Mouse (Mus musculus) megakaryocyte progenitor cell, adult 5-6 weeks (primary cell): ENCODE results near the gene Zfp276. TPM values are rescaled to one million over a fixed set of nuclear protein-coding genes. Genes with fewer than 3 reads are reported as not detected.
"Not testable (repeated sequence)": the region's sequence is repeated elsewhere in the genome, so short reads cannot be mapped to it uniquely, and the experiment has no call there.

ENCODE experiments used
- ATAC-seq: replicated peaks from 2 replicates; pipeline ENCODE4 v1.8.0; 2016; ENCODE audit warnings: mild to moderate bottlenecking, moderate TSS enrichment, inconsistent platforms; ENCODE audit not compliant: poor library complexity
- total RNA-seq, 2 experiments: library from RNA; stranded (forward) in 1 of 2; stranded (reverse) in 1 of 2; fragments of 157-497, 149-512 nt in 1 of 2; fragments of 200-1000 nt in 1 of 2; gene quantifications; 2 replicates each; pipeline versions ENCODE4 v1.2.3 to v1.2.4; 2015 to 2017

Gene Zfp276
- total RNA-seq (2015) = 6.8 and 8.8 TPM in 2 replicates
- total RNA-seq (2017) = 5.8 and 13.2 TPM in 2 replicates

GRCm38 (mm10) chr8:123254099-123254885 lies at the start of gene Zfp276, which contains the start of gene Vps9d1:
TSS of gene Zfp276 (plus strand) at chr8:123254195.
TSS of gene Vps9d1 (minus strand) at chr8:123254348.
- ATAC-seq = peak; percentile 88

DNA sequence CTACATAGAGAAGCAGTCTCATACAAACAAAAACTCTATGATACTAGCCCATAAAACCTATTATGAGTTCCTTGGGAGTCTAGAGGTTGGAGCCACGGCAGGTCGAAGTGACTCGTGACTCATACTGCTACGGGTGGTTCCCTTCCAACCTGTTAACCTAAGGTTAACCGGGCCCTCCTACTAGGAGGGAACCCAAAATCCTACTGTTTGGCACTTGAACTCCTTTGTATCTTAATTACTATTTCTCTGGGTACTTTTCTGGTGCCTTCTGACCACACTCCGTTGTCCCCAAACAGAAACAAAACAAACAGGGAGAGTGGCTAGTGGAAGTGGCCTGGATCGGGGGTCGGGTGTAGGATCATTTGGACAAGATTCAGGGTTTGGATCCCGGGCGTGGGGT lies 42.1 kb upstream of the Zfp276 start:
- no peak for ATAC-seq

DNA sequence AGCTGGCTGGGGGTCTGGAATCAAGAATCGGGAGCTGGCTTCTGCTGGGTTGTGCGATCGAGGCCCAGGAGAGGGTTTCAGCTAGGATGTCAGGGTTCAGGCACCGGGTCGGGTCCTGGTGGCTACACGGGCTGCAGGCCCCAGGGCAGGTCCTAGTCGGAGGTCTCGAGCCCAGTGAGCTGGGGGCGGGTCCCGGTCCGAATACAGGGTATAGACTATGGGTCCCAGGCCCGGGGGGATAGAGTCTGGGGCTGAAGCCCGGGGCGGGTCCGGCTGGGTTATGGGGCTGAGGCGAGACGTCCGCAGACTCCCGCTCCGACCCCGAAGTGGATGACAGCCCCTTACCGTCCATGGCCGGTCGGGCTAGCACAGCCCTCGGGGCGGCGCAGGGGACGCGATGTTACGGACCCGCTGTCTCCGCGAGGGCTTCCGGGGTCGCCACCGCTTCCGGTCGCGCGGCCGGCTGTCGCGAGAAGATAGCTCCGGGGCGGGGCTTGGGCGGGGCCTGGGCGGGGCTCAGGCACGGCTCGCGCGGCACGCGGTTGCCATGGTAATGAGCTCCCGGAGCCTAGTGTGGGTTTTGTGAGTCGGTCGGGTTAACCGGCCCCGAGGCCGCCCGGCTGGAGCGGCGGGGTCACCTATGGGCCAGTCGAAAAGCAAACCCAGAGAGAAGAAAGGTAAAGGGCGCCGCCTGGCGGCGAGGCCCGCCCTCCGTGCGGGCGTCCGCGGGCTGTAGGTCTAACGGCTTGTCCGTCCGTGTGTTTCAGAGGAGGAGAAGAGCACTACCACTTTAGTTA lies 41.5 kb upstream of the Zfp276 start, which contains the start of the genes Chmp1a and Spata33:
TSS of gene Chmp1a (minus strand) at position 443 of the 797 bp plus-strand sequence.
TSS of gene Spata33 (plus strand) at position 512 of the 797 bp plus-strand sequence.
- peak; percentile 90 for ATAC-seq

- ATAC-seq = peak; percentile 7; the same call in 1 of the 2 replicates
These were observed 40.8 kb upstream of the Zfp276 start for GRCm38 (mm10) chr8:123213118-123213772.

GRCm38 (mm10) chr8:123215430-123215829 lies 38.6 kb upstream of the Zfp276 start:
- no peak for ATAC-seq

DNA sequence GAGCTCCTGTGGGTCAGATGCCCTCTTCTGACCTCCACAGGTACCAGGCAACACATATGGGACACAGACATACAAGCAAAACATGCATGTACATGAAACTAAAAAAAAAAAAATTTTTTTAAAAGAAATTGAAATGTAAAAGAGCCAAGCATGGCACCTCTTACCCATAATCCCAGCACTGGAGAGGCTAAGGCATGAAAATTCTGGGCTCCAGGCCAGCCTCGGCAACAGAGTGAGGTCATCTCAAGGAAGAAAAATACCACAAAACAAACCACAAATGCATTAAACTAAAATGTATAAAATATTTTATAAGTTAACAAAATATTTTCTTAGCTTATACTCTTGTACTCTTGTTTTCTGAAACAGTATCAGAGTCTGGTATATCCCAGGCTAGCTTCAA lies 33.1 kb upstream of the Zfp276 start:
- no peak for ATAC-seq

DNA sequence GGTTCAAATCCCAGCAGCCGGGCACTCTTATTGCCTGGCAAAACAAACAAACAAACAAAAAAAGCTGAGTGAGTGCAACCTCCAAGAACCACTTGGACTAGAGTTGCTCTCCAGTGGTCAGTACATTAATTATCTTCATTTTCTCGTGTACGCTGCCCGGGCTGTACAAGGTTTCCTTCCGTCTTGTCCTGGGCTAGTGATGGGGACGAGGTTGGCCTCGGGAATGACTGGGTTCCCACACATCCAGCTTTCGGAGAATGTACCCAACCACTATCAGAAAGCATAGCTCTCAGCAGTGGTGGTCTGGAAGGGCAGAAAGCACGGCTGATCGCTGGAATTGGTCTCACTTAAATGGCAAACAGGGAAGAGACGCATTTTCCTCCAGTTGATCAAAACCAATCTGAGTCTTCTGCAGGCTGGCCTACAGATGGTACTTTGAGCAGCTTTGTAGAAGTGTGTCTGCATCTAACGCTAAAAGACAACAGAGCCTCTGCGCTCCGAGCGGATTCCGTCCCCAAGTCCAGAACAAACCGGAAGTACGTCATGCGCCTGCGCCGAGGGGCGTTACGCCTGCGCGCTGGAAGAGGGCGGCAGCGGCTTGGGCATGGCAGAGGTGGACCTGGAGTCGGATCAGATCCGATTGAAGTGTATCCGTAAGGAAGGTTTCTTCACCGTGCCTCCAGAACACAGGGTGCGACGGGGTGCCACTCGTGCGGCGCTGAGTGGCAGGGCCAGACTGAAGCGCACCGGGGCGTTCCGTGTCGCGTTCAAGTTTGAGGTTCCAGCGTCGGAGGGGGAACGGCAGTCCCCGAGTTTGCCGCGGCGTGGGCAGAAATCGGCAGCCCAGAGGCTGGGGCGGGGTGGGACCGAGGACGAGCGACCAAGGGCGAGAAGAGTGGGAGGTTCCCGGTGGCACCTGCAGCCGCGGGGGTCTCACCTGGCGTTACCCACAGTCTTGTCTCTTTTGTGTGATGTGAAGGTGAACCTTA lies 29.4 kb upstream of the Zfp276 start, which contains the start of gene Cdk10:
TSS of gene Cdk10 (plus strand) at position 565 of the 989 bp plus-strand sequence.
- peak; percentile 96 for ATAC-seq

DNA sequence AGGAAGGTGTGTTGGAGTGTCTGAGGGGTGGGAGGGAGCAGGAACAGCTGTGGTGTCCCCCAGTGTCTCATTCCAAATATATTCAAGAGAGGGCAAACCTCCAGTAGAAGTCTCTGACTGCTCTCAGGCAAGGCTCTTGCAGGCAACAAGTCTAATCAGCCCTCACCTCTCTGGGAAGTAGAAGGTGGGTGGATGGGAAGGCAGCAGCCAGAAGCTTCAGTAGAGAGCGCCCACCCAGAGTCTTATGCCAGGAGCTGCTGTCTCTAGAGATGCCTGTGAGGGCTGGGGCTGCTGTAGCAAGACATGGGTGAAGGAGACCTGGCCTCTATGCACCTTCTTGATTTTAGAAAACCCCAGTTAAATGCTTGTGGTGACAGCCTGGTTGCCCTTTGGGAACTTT lies 25.6 kb upstream of the Zfp276 start:
- ATAC-seq = no peak

DNA sequence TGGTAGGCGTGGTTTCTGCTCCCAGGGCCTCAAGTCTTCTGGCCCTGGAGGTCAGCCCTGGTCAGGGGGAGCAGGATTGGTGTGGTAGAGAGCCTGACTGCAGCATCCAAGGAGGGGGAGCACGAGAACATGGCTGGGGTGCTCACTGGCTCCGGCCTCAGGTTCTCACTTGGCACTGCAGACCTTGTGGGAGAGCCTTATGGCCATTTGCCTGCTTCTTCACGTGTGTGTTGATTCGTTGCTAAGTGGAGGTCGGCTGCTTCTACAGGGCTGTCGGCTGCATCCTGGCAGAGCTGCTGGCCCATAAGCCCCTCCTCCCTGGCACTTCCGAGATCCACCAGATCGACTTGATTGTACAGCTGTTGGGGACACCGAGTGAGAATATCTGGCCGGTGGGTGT lies 23.7 kb upstream of the Zfp276 start:
- ATAC-seq = not testable (repeated sequence)

DNA sequence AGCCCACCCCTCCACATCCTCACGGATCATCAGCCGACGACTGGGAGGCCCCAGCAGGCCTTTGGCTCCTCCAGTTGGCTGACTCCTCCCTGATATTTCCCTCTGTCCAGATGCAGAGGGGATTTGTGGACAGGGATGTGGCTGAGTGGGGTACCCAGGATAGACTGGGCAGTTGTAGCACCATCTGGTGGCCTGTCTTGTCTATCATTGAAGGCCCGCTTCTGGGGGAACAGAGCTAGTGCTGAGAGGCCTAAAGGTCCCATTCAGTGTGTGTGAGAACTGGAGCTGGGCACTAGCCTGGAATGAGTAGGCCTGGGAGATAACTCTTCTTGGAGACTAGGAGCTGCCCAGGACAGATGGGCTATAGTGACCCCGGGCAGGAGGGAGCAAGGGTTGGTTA lies 22.3 kb upstream of the Zfp276 start:
- no peak for ATAC-seq

DNA sequence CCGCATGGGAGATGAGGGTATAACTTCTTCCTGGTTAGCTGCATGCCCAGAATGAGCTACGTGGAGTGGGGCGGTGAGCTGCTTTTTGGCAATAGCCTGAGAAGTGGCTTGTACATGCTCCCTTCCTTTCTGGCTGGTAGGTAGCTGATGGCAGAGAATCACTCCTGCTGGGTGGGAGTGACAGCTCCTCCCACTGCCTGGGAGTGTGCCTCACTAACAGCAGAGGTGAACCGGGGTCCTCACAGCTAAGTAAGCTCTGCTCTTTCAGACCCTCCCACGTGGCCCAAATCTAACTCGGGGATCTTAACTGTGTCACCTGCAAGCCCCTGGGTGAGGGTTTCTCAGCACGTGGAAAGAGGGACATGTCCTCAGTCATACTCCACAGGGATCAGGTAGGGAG lies 21.4 kb upstream of the Zfp276 start:
- no peak for ATAC-seq

- no peak for ATAC-seq
These were observed 20.7 kb upstream of the Zfp276 start for GRCm38 (mm10) chr8:123233300-123233699.

- ATAC-seq = no peak
These were observed 20.2 kb upstream of the Zfp276 start for GRCm38 (mm10) chr8:123233760-123234159.

DNA sequence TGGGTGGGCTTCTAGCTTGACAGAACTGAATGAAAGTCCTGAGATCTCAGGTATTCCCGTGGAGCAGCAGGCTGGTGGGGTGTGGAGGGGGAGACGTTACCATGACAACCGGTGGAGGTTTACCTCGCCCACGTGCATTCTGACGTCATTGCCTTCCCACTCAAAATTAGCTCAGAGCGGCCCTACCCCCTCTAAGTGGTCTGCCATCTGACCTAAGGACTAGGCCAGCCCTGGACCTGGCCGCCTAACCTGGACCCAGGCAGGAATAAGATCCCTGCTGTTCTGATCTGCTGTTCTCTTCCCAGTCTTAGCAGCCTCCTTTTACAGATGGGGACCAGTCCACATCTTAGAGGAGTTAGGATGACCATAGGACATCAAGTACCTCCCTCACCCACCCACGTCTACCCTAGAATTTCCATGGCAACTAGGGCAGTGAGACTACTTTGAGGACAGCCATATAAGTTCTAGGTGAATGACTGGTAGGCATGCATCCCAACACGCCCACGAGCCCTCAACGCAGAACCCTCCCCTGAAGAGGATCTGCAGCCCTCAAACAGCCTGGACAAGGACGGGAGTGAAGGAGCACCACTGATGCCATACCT lies 19.0 kb upstream of the Zfp276 start:
- no peak for ATAC-seq

GRCm38 (mm10) chr8:123235520-123236497 lies 18.2 kb upstream of the Zfp276 start, which contains the start of gene Spata2l:
TSS of gene Spata2l (minus strand) at chr8:123236233.
- peak; percentile 95 for ATAC-seq

GRCm38 (mm10) chr8:123239398-123239797 lies 14.6 kb upstream of the Zfp276 start:
- no peak for ATAC-seq

DNA sequence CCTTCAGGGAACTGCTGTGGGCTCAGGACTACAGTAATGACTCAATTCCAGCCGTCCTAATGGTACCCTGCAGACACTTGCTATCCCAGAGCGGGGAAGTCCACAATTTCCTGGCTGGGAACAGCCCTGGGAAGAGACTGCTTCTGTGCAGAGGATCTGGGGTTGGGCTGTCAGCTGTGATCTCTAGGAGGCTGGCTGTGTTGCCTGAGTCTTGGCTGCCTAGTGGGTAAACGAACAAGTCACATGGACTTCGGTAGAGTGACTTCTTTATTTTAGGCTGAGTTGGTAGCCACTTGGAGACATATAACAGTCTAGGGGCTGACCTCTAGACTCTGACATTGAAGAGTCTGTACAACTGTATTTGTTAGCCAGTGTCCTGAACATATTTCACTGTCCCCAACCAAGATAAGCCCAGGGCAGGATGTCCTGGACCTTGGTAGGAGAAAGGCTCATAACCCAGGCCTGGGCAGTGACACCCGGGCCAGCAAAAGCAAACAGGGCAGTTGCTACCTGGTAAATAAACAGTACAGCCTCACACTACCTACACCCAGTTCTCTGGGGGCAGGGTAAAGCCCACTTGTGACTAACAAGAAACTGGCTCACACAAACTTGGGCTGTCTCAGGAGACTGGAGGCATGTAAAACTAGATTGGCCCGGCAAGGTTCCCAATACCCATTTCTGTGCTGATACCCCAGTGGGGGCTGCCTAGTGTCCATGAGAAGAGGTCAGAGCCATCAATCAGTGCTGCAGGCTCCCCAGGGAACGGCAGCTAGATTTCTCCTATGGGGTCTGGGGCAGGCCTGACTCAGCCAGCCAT lies 11.7 kb upstream of the Zfp276 start:
- ATAC-seq = no peak
